Mouse (Mus musculus) lung, embryonic 16.5 days (tissue): ENCODE measurements at regions not wholly inside any gene's neighbourhood (a gene's known extent, or its start where the extent isn't known, plus 50 kb on each side); places are given as distances from the start of the nearest gene placed in this dataset.

ENCODE experiments used
- ATAC-seq: fragments of 200-750 bp; cut with Nextera tagmentation; 2 replicates; pipeline ENCODE4 v1.8.0; 2017; ENCODE audit warnings: low read depth, mild to moderate bottlenecking, moderate library complexity
- H3K27ac ChIP-seq: fragments of 300-500 bp; sonication (generic); 2 replicates; pipeline ENCODE4 v1.5.1; 2014; ENCODE audit warnings: mild to moderate bottlenecking, control low read depth, low read length
- H3K27me3 ChIP-seq: fragments of 300-500 bp; sonication (generic); 2 replicates; pipeline ENCODE4 v1.6.1; 2014; ENCODE audit warnings: low read depth, low read length, mixed read lengths; ENCODE audit not compliant: control insufficient read depth, insufficient read depth
- H3K36me3 ChIP-seq: fragments of 300-500 bp; sonication (generic); 2 replicates; pipeline ENCODE4 v1.6.1; 2014; ENCODE audit warnings: low read length; ENCODE audit not compliant: control insufficient read depth, insufficient read depth
- H3K4me1 ChIP-seq: fragments of 300-500 bp; sonication (generic); replicated peaks from 2 replicates; pipeline ENCODE4 v1.6.1; 2014; ENCODE audit warnings: low read length, mixed read lengths; ENCODE audit not compliant: control insufficient read depth, insufficient read depth
- H3K4me2 ChIP-seq: fragments of 300-500 bp; sonication (generic); 2 replicates; pipeline ENCODE4 v1.6.1; 2014; ENCODE audit warnings: low read depth, low read length, control low read depth
- H3K4me3 ChIP-seq: fragments of 300-500 bp; sonication (generic); 2 replicates; pipeline ENCODE4 v1.5.1; 2014; ENCODE audit warnings: mild to moderate bottlenecking, low read length, control low read depth
- H3K9ac ChIP-seq: fragments of 300-500 bp; sonication (generic); 2 replicates; pipeline ENCODE4 v1.6.1; 2014; ENCODE audit warnings: low read length, control low read depth
- H3K9me3 ChIP-seq: fragments of 300-500 bp; sonication (generic); 2 replicates; pipeline ENCODE4 v1.6.1; 2016; ENCODE audit warnings: low read length; ENCODE audit not compliant: control insufficient read depth
- WGBS: fragments of 180-500 bp; shearing (Covaris S2); extraction: QIAGEN DNeasy Blood & Tissue Kit; methylation state at CpG from one replicate; pipeline ENCODE4 v1.1.7; 2014; 5-methylcytosine and 5-hydroxymethylcytosine counted together

GRCm38 (mm10) chr12:35392111-35392510, 142.7 kb downstream of the Ahr start:
- no peaks in the 10 kb centered on the region for H3K9me3 ChIP-seq
- no peaks in the 10 kb centered on the region for H3K27me3 ChIP-seq
- H3K27ac ChIP-seq = no peak overlapping the region
- no peak overlapping the region for H3K4me3 ChIP-seq
- no peaks in the 10 kb centered on the region for H3K36me3 ChIP-seq
- H3K4me2 ChIP-seq = no peak overlapping the region
- 36% methylated on average over 2 of the region's 2 CpGs for WGBS
- ATAC-seq = no peak
- H3K4me1 ChIP-seq = no peaks in the 10 kb centered on the region
- H3K9ac ChIP-seq = no peak overlapping the region

GRCm38 (mm10) chr12:35390266-35390665, 144.6 kb downstream of the Ahr start:
- Histone ChIP-seq H3K27me3 (no peaks in the 10 kb centered on the region), H3K4me1 (no peaks in the 10 kb centered on the region), H3K9me3 (no peaks in the 10 kb centered on the region), H3K27ac (no peak overlapping the region), H3K9ac (no peak overlapping the region), H3K4me2 (no peak overlapping the region), H3K36me3 (no peaks in the 10 kb centered on the region), H3K4me3 (no peak overlapping the region)
- ATAC-seq = no peak
- WGBS = 71% methylated on average over 1 of the region's 1 CpGs

GRCm38 (mm10) chr12:35389839-35390238, 145.0 kb downstream of the Ahr start:
- no peaks in the 10 kb centered on the region for H3K9me3 ChIP-seq
- no peak overlapping the region for H3K9ac ChIP-seq
- H3K36me3 ChIP-seq = no peaks in the 10 kb centered on the region
- H3K4me1 ChIP-seq = no peaks in the 10 kb centered on the region
- no peak for ATAC-seq
- no peak overlapping the region for H3K4me2 ChIP-seq
- H3K27ac ChIP-seq = no peak overlapping the region
- no peak overlapping the region for H3K4me3 ChIP-seq
- no peaks in the 10 kb centered on the region for H3K27me3 ChIP-seq

- H3K4me2 ChIP-seq = no peak overlapping the region
- 57% methylated on average over 4 of the region's 4 CpGs for WGBS
- H3K4me3 ChIP-seq = no peak overlapping the region
- no peak overlapping the region for H3K27ac ChIP-seq
- H3K36me3 ChIP-seq = no peaks in the 10 kb centered on the region
- ATAC-seq = no peak
- H3K9me3 ChIP-seq = no peaks in the 10 kb centered on the region
- no peaks in the 10 kb centered on the region for H3K27me3 ChIP-seq
- H3K4me1 ChIP-seq = no peaks in the 10 kb centered on the region
- no peak overlapping the region for H3K9ac ChIP-seq
Measured at GRCm38 (mm10) chr12:35384211-35384610, 150.6 kb downstream of the Ahr start.

- Histone ChIP-seq H3K36me3 (no peaks in the 10 kb centered on the region), H3K4me3 (no peak overlapping the region), H3K9me3 (no peaks in the 10 kb centered on the region), H3K9ac (no peak overlapping the region), H3K4me2 (no peak overlapping the region), H3K4me1 (no peaks in the 10 kb centered on the region), H3K27me3 (no peaks in the 10 kb centered on the region), H3K27ac (no peak overlapping the region)
- 77% methylated on average over 3 of the region's 3 CpGs for WGBS
- no peak for ATAC-seq
Measured at GRCm38 (mm10) chr12:35377266-35377665, 157.6 kb downstream of the Ahr start.

- H3K27me3 ChIP-seq = no peaks in the 10 kb centered on the region
- H3K9me3 ChIP-seq = no peaks in the 10 kb centered on the region
- H3K9ac ChIP-seq = no peak overlapping the region
- H3K4me1 ChIP-seq = no peaks in the 10 kb centered on the region
- no peak for ATAC-seq
- no peak overlapping the region for H3K4me3 ChIP-seq
- H3K4me2 ChIP-seq = no peak overlapping the region
- no peaks in the 10 kb centered on the region for H3K36me3 ChIP-seq
- no peak overlapping the region for H3K27ac ChIP-seq
Measured at GRCm38 (mm10) chr12:35376365-35376764, 158.5 kb downstream of the Ahr start.

GRCm38 (mm10) chr12:35357901-35358300, 176.9 kb downstream of the Ahr start:
- no peak for ATAC-seq
- WGBS = 81% methylated on average over 2 of the region's 2 CpGs
- no peak overlapping the region for H3K4me3 ChIP-seq
- H3K9me3 ChIP-seq = no peaks in the 10 kb centered on the region
- H3K36me3 ChIP-seq = no peaks in the 10 kb centered on the region
- no peaks in the 10 kb centered on the region for H3K4me1 ChIP-seq
- no peaks in the 10 kb centered on the region for H3K27me3 ChIP-seq
- no peak overlapping the region for H3K9ac ChIP-seq
- no peak overlapping the region for H3K27ac ChIP-seq
- no peak overlapping the region for H3K4me2 ChIP-seq

- WGBS = 74% methylated on average over 4 of the region's 4 CpGs
- no peaks in the 10 kb centered on the region for H3K36me3 ChIP-seq
- H3K9ac ChIP-seq = no peak overlapping the region
- H3K27ac ChIP-seq = no peak overlapping the region
- no peak overlapping the region for H3K4me2 ChIP-seq
- no peaks in the 10 kb centered on the region for H3K4me1 ChIP-seq
- no peaks in the 10 kb centered on the region for H3K27me3 ChIP-seq
- ATAC-seq = no peak
- no peaks in the 10 kb centered on the region for H3K9me3 ChIP-seq
- no peak overlapping the region for H3K4me3 ChIP-seq
Measured at GRCm38 (mm10) chr12:35338191-35338954, 196.5 kb downstream of the Ahr start.

- no peak overlapping the region for H3K4me3 ChIP-seq
- H3K36me3 ChIP-seq = no peaks in the 10 kb centered on the region
- H3K9ac ChIP-seq = no peak overlapping the region
- no peak for ATAC-seq
- no peaks in the 10 kb centered on the region for H3K4me1 ChIP-seq
- H3K27ac ChIP-seq = no peak overlapping the region
- peaks cover 2% of the 10 kb centered on the region; the same call in 1 of the 2 replicates for H3K9me3 ChIP-seq
- no peak overlapping the region for H3K4me2 ChIP-seq
- H3K27me3 ChIP-seq = no peaks in the 10 kb centered on the region
Measured at GRCm38 (mm10) chr12:35336314-35336713, 198.5 kb downstream of the Ahr start.
